Mouse (Mus musculus): Measurements from ENCODE around the gene Htatip2. TPM values are rescaled to one million over a fixed set of nuclear protein-coding genes. Genes with fewer than 3 reads are reported as not detected.

Htatip2 gene
- total RNA-seq, 1 experiment: 2.8 TPM

GRCm38 (mm10) chr7:49822028-49822427 is 63.1 kb downstream of the Htatip2 start:
- no peak overlapping the region for H3K9ac ChIP-seq (ENCODE audit: insufficient read depth, low read depth, low read length, poor library complexity, severe bottlenecking)
- no peak for DNase-seq (ENCODE audit: low read depth, low spot score)
- in situ Hi-C loops (cut with MboI; ENCODE audit: low sequenced_read_pairs in 2 of 2, unreplicated experiment in 2 of 2): no loop called here
- H3K4me1 ChIP-seq (ENCODE audit: control insufficient read depth in 2 of 2, insufficient read depth in 2 of 2, low read length in 2 of 2, poor library complexity in 1 of 2): no peaks in the 10 kb centered on the region
- no peak overlapping the region for H3K27ac ChIP-seq (ENCODE audit: insufficient read depth, low read depth, low read length, poor library complexity, severe bottlenecking)
- peaks cover 12% of the 10 kb centered on the region for H3K36me3 ChIP-seq (ENCODE audit: control insufficient read depth, insufficient read depth, low read length, poor library complexity, severe bottlenecking)
- no peak overlapping the region for H3K4me3 ChIP-seq (ENCODE audit: insufficient read depth in 1 of 2, low read depth in 1 of 2, low read length in 2 of 2, poor library complexity in 1 of 2, severe bottlenecking in 1 of 2)
- no peaks in the 10 kb centered on the region for H3K9me3 ChIP-seq (ENCODE audit: control insufficient read depth, insufficient read depth, low read depth, low read length)
- TF ChIP-seq MAFK (IDR thresholded peaks at IDR 0.05; ENCODE audit: insufficient read depth, low read depth, low read length) (no peak), ZC3H11A (IDR thresholded peaks at IDR 0.05; ENCODE audit: borderline replicate concordance, low read depth, low read length) (no peak), CHD2 (IDR thresholded peaks at IDR 0.05; ENCODE audit: low read depth, low read length) (no peak), ZNF384 (IDR thresholded peaks at IDR 0.05; ENCODE audit: low read depth, low read length) (no peak), HCFC1 (IDR thresholded peaks at IDR 0.05; ENCODE audit: borderline replicate concordance, insufficient read depth, low read length) (no peak)

Other genes starting within 250 kb of the Htatip2 start
- not detected in 2 replicates for gene Dbx1, start 122.3 kb upstream of the Htatip2 start, total RNA-seq (2012; rRNA removed)
- gene Prmt3, start 19.2 kb downstream of the Htatip2 start, total RNA-seq (2012; rRNA removed): 61.0 and 64.8 TPM in 2 replicates
- gene Slc6a5, start 151.0 kb downstream of the Htatip2 start, total RNA-seq (2012; rRNA removed): 0.32 and 0.36 TPM in 2 replicates
- gene Nell1, start 215.7 kb downstream of the Htatip2 start, total RNA-seq (2012; rRNA removed): 1.8 and 2.5 TPM in 2 replicates

Measured in ES-E14 (cell line).